Mouse (Mus musculus) intestine, embryonic 16.5 days (tissue): ENCODE data around the gene Hyou1. TPM values are rescaled to one million over a fixed set of nuclear protein-coding genes. Genes with fewer than 3 reads are reported as not detected.

ENCODE experiments used
- ATAC-seq: fragments of 200-750 bp; cut with Nextera tagmentation; 2 replicates; pipeline ENCODE4 v1.8.0; 2017; ENCODE audit warnings: moderate TSS enrichment, moderate library complexity
- H3K27ac ChIP-seq: fragments of 300-500 bp; sonication (generic); 2 replicates; pipeline ENCODE4 v1.5.1; 2014; ENCODE audit warnings: mild to moderate bottlenecking, low read length
- H3K27me3 ChIP-seq: fragments of 300-500 bp; sonication (generic); replicated peaks from 2 replicates; pipeline ENCODE4 v1.6.1; 2014; ENCODE audit warnings: low read length, control low read depth, mixed read lengths; ENCODE audit not compliant: control insufficient read depth, insufficient read depth
- H3K36me3 ChIP-seq: fragments of 300-500 bp; sonication (generic); 2 replicates; pipeline ENCODE4 v1.6.1; 2014; ENCODE audit warnings: low read length, control low read depth; ENCODE audit not compliant: control insufficient read depth, insufficient read depth
- H3K4me1 ChIP-seq: fragments of 300-500 bp; sonication (generic); 2 replicates; pipeline ENCODE4 v1.6.1; 2014; ENCODE audit warnings: low read length, control low read depth, mixed read lengths; ENCODE audit not compliant: control insufficient read depth, insufficient read depth
- H3K4me2 ChIP-seq: fragments of 300-500 bp; sonication (generic); 2 replicates; pipeline ENCODE4 v1.6.1; 2014; ENCODE audit warnings: low read depth, low read length, control low read depth
- H3K4me3 ChIP-seq: fragments of 300-500 bp; sonication (generic); 2 replicates; pipeline ENCODE4 v1.5.1; 2014; ENCODE audit warnings: mild to moderate bottlenecking, low read length
- H3K9ac ChIP-seq: fragments of 300-500 bp; sonication (generic); 2 replicates; pipeline ENCODE4 v1.6.1; 2014; ENCODE audit warnings: low read depth, low read length
- H3K9me3 ChIP-seq: fragments of 300-500 bp; sonication (generic); 2 replicates; pipeline ENCODE4 v1.6.1; 2016; ENCODE audit warnings: low read length, control low read depth; ENCODE audit not compliant: control insufficient read depth
- WGBS: fragments of 180-500 bp; shearing (Covaris S2); extraction: QIAGEN DNeasy Blood & Tissue Kit; methylation state at CpG from one replicate; pipeline ENCODE4 v1.1.7; 2014; 5-methylcytosine and 5-hydroxymethylcytosine counted together
- microRNA-seq: library from miRNA; unstranded; fragments of <30 nt; microRNA quantifications from one replicate; pipeline ENCODE4, GENCODE M21; 2016
- polyA plus RNA-seq: library from polyadenylated mRNA; unstranded; fragments of >200 nt; fragmentation: Nextera tagmentation; extraction: Ambion mirVana; gene quantifications from 2 replicates; pipeline ENCODE4 v1.2.1, GENCODE M21; 2015

Hyou1 gene
- polyA plus RNA-seq, 1 experiment from 2014 or later: 36.5 TPM

DNA sequence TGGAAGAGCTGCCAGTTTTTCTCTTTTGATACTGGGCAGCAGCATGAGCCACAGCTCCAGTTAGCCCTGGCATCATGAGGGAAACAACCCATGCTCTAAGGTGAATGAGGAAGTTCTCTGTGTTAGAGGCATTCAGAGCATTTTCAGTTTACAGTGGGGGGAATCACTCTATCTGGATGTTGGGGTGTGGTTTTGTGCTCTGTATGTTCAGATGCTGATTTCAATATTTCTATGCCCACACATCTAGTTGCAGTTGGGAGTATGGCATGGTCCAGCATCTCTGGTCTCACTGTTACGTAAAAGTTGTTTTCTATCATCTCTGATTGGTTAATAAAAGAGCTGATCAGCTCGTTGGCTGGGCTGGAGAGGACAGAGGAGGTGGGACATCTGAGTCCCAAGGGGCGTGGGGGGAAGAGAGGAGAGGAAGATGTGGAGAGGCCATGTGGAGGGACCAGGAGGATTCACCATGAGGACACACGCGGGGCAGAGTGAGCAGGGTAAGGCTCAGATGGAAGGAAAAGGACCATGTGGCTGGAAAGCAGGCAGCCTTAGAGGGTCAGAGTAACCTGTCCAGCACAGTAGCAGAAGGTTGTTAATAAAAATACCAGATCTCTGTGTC, 41.1 kb downstream of the Hyou1 start:
- Histone ChIP-seq H3K4me2 (no peak overlapping the region), H3K4me3 (no peak overlapping the region), H3K36me3 (no peaks in the 10 kb centered on the region), H3K27me3 (no peaks in the 10 kb centered on the region), H3K4me1 (peaks cover 10% of the 10 kb centered on the region), H3K27ac (no peak overlapping the region), H3K9me3 (no peaks in the 10 kb centered on the region), H3K9ac (no peak overlapping the region)
- WGBS: 68% methylated on average over 5 of the region's 5 CpGs
- no peak for ATAC-seq

DNA sequence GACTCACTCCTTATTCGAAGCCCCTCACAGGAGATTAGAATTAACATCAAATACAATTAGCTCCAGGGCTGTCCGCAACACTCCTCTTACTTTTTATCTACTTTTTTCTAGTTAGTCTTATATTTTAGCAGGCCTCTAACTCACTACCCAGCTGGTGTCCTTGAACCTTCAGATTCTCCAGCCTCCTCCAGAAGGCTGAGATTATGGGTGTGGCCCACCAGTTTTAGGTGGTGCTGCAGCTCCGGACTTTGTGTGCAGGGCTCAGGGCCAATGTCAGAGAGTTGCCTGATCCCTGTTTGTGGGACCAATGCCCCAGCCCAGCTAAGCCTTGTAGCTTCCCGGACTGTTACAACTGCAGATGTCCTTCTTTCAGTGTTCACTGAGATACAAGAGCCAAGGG, 44.3 kb downstream of the Hyou1 start:
- Histone ChIP-seq H3K4me2 (no peak overlapping the region), H3K4me3 (no peak overlapping the region), H3K9me3 (no peaks in the 10 kb centered on the region), H3K36me3 (no peaks in the 10 kb centered on the region), H3K27ac (no peak overlapping the region), H3K4me1 (0 out of 2 replicates have a peak, but pooled peaks cover under 1% of the 10 kb centered on the region), H3K9ac (no peak overlapping the region), H3K27me3 (no peaks in the 10 kb centered on the region)
- ATAC-seq: no peak
- WGBS: 78% methylated on average over 4 of the region's 4 CpGs

DNA sequence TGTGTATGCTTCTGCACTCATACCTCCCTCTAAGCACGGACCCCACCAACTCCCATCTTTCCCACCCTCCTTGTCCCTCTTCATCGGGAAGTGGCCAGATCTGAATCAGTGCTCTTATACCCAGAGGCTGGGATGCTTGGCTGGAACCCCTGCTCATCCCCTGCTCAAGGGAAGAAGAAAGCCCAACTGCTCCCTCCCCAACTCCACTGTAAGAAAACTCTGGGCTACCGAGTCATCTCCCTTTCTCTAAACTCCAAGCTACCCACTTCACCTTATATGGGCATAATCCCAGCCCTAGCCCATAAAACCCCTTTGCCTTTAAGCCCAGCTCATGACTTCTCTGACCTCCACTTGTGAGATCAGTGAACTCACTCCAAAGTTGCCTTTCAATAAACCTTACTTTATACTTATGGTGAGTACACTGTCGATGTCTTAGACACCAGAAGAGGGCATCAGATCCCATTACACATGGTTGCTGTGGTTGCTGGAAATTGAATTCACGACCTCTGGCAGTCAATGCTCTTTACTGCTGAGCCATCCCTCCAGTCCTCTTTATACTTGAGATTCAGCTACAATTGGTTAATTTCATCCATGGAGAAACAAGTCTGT, 53.4 kb downstream of the Hyou1 start:
- Histone ChIP-seq H3K9ac (no peak overlapping the region), H3K4me2 (no peak overlapping the region), H3K9me3 (no peaks in the 10 kb centered on the region), H3K36me3 (no peaks in the 10 kb centered on the region), H3K27me3 (no peaks in the 10 kb centered on the region), H3K4me3 (no peak overlapping the region), H3K27ac (no peak overlapping the region), H3K4me1 (no peaks in the 10 kb centered on the region)
- no peak for ATAC-seq
- WGBS: 39% methylated on average over 5 of the region's 5 CpGs

DNA sequence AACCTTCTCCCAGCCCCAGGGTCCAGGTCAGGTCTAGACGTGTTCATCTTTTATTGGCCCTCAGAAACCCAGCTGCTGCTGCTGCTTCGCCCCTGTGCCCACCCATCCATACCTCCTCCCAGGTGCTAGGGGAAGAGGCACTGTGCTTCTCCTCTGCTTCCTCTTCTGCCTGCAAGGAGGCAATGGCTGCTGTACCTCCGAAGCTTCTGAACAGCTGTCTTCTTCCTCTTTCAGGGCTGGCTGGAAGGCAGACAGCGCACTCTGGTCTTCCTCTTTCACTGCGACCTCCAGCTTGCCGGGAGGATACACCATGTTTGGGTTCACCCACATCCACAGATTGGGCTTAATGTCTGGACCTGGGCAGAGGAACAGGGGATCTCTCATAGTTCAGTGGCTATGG, 56.5 kb downstream of the Hyou1 start:
- WGBS: 74% methylated on average over 6 of the region's 6 CpGs
- Histone ChIP-seq H3K4me3 (no peak overlapping the region), H3K4me2 (no peak overlapping the region), H3K9ac (no peak overlapping the region), H3K4me1 (no peaks in the 10 kb centered on the region), H3K27ac (no peak overlapping the region), H3K36me3 (no peaks in the 10 kb centered on the region), H3K27me3 (no peaks in the 10 kb centered on the region), H3K9me3 (no peaks in the 10 kb centered on the region)
- no peak for ATAC-seq

DNA sequence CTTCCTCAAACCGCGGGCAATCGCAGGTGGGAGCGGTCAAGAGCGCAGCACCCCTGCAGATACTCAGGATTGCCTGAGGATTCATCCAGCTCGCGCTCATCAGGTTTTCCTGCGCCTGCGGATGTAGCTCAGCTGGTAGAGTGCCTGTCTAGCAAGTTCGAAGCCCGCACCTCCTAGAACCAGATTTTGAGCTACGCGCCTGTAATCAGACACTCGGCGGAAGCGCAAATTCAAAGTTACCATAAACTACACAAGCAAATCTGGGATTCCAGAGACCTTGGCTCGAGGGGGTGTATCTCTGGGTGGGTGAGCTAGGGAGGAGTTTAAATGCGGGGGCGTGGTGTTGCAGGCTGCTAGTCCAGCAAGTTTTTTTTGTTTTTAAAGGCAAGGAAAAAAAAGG, 61.7 kb downstream of the Hyou1 start, which contains the start of gene Foxr1:
Gene Foxr1 (minus strand): TSS at position 176 of the 400 bp plus-strand sequence.
- Histone ChIP-seq H3K4me2 (no peak within 1 kb of the TSS), H3K4me3 (no peak within 1 kb of the TSS), H3K36me3 (no peaks in the 10 kb centered on the region), H3K4me1 (no peaks in the 10 kb centered on the region), H3K9ac (no peak within 1 kb of the TSS), H3K27me3 (no peaks in the 10 kb centered on the region), H3K27ac (no peak within 1 kb of the TSS), H3K9me3 (no peaks in the 10 kb centered on the region)
- ATAC-seq: no peak
- 74% methylated on average over 19 of the region's 19 CpGs for WGBS

Small RNAs within 50 kb of the gene (microRNA-seq; reads per million reads assigned to microRNA genes)
- gene Gm44335: not detected
- not detected for gene Mir7085

Other genes starting within 250 kb of the Hyou1 start
- 42.9 and 45.1 TPM in 2 replicates for gene Mcam, start 245.0 kb upstream of the Hyou1 start, polyA plus RNA-seq
- 10.9 and 11.2 TPM in 2 replicates for gene Cbl, start 145.4 kb upstream of the Hyou1 start, polyA plus RNA-seq
- gene Ccdc153, start 138.8 kb upstream of the Hyou1 start, polyA plus RNA-seq: not detected in 2 replicates
- 22.2 and 28.5 TPM in 2 replicates for gene Pdzd3, start 128.0 kb upstream of the Hyou1 start, polyA plus RNA-seq
- 5.4 and 5.5 TPM in 2 replicates for gene Nlrx1, start 110.9 kb upstream of the Hyou1 start, polyA plus RNA-seq
- 2.6 and 3.0 TPM in 2 replicates for gene Abcg4, start 90.9 kb upstream of the Hyou1 start, polyA plus RNA-seq
- gene Hinfp, start 73.8 kb upstream of the Hyou1 start, polyA plus RNA-seq: 17.8 and 19.4 TPM in 2 replicates
- 15.3 and 16.5 TPM in 2 replicates for gene C2cd2l, start 59.2 kb upstream of the Hyou1 start, polyA plus RNA-seq
- 39.3 and 42.7 TPM in 2 replicates for gene Dpagt1, start 53.5 kb upstream of the Hyou1 start, polyA plus RNA-seq
- 268 and 278 TPM in 2 replicates for gene H2afx, start 44.8 kb upstream of the Hyou1 start, polyA plus RNA-seq
- gene Hmbs, start 35.3 kb upstream of the Hyou1 start, polyA plus RNA-seq: 134 and 155 TPM in 2 replicates
- 37.1 and 40.2 TPM in 2 replicates for gene Vps11, start 17.8 kb upstream of the Hyou1 start, polyA plus RNA-seq
- gene Slc37a4, start 17.4 kb downstream of the Hyou1 start, polyA plus RNA-seq: 87.2 and 101 TPM in 2 replicates
- gene Rps25, start 27.6 kb downstream of the Hyou1 start, polyA plus RNA-seq: 1,622 and 1,645 TPM in 2 replicates
- gene Trappc4, start 28.1 kb downstream of the Hyou1 start, polyA plus RNA-seq: 110 and 122 TPM in 2 replicates
- gene Ccdc84, start 39.1 kb downstream of the Hyou1 start, polyA plus RNA-seq: 23.3 and 25.9 TPM in 2 replicates
- not detected in 2 replicates for gene Foxr1, start 61.6 kb downstream of the Hyou1 start, polyA plus RNA-seq
- 0.61 and 0.80 TPM in 2 replicates for gene Upk2, start 75.5 kb downstream of the Hyou1 start, polyA plus RNA-seq
- gene Bcl9l, start 103.3 kb downstream of the Hyou1 start, polyA plus RNA-seq: 5.1 and 5.9 TPM in 2 replicates
- gene Cxcr5, start 182.4 kb downstream of the Hyou1 start, polyA plus RNA-seq: 1.1 TPM in 2 replicates
- gene Ddx6, start 225.4 kb downstream of the Hyou1 start, polyA plus RNA-seq: 8.1 and 9.8 TPM in 2 replicates